In the genomic region with DNA sequence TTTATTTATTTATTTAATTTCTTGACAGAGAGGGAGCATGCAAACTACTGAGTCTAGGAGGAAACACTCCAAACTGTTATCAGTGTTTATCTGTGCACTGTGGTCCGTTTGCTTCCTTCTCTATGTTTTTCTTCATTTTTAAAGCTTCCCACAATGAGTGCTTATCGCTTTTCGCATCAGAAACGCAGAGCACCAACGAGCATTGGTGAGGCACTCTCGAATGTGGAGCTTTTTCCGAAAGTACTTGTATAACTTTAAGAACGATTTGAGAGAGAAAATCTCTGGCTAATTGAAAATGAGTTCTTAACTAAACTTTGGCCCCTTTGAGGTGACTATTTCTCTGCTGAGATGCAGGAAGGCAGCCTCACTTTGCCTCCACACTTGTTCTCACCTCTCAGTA, we compare ENCODE assay signal across 25 mouse cellular contexts. TPM values are rescaled to one million over a fixed set of nuclear protein-coding genes. Genes with fewer than 3 reads are reported as not detected.
"Had no signal": no experiment of that assay in that cellular context is flagged by ENCODE, and none has a peak within 500 bp of the region (broad histone marks: within the 10 kb centered on the region; RNA-seq: fewer than 3 reads in every experiment).

No protein-coding gene starts in this region.

- ATAC-seq: liver, embryonic 12.5 days had no signal

- DNase-seq: kidney, adult 18-20 months; kidney, adult 9 months; kidney, postnatal 14 days; kidney, postnatal 4 days; left cerebral cortex, postnatal 4 days; lung, adult 18-20 months; lung, postnatal 14 days; lung, postnatal 4 days; midbrain, embryonic 14.5 days; right cerebral cortex, adult 18-20 months; right cerebral cortex, postnatal 14 days; right cerebral cortex, postnatal 4 days; thymus, adult 2 months; thymus, postnatal 4 days had no signal

RNA-seq across cellular contexts. Expression of a gene that starts 24.6 kb away (rescaled TPM):
- polyA plus RNA-seq: kidney, embryonic 16.5 days; limb, embryonic 12.5 days; limb, embryonic 15.5 days; liver, embryonic 12.5 days; liver, embryonic 15.5 days; lung, embryonic 15.5 days; midbrain, embryonic 11.5 days; midbrain, embryonic 14.5 days; midbrain, postnatal 0 days; neural tube, embryonic 12.5 days; neural tube, embryonic 15.5 days; stomach, embryonic 16.5 days had no signal
